Mouse (Mus musculus): ENCODE data around the gene Nrip2. TPM values are rescaled to one million over a fixed set of nuclear protein-coding genes. Genes with fewer than 3 reads are reported as not detected.

The Nrip2 gene
- polyA plus RNA-seq, 1 experiment from 2014 or later, result 4.6 TPM

- Histone ChIP-seq H3K4me1 (no peaks in the 10 kb centered on the region), H3K27ac (no peak overlapping the region), H3K9ac (no peak overlapping the region), H3K27me3 (replicated peaks) (no peaks in the 10 kb centered on the region), H3K36me3 (peaks cover 60% of the 10 kb centered on the region), H3K9me3 (no peaks in the 10 kb centered on the region), H3K4me3 (no peak overlapping the region), H3K4me2 (replicated peaks) (no peak overlapping the region)
- WGBS, result 100% methylated on average over 2 of the region's 2 CpGs
- no peak for ATAC-seq (ENCODE audit: low FRiP score, low read depth)
Measured at GRCm38 (mm10) chr6:128429300-128429699, 30.2 kb downstream of the Nrip2 start.

GRCm38 (mm10) chr6:128429826-128430225 is 30.7 kb downstream of the Nrip2 start:
- Histone ChIP-seq H3K9me3 (no peaks in the 10 kb centered on the region), H3K4me2 (replicated peaks) (no peak overlapping the region), H3K9ac (no peak overlapping the region), H3K4me1 (no peaks in the 10 kb centered on the region), H3K27ac (no peak overlapping the region), H3K36me3 (peaks cover 65% of the 10 kb centered on the region), H3K4me3 (no peak overlapping the region), H3K27me3 (replicated peaks) (no peaks in the 10 kb centered on the region)
- WGBS, result 91% methylated on average over 6 of the region's 6 CpGs
- ATAC-seq (ENCODE audit: low FRiP score, low read depth), result no peak

- H3K27ac ChIP-seq, result no peak overlapping the region
- H3K4me1 ChIP-seq, result peaks cover 11% of the 10 kb centered on the region; the same call in 1 of the 2 replicates
- no peaks in the 10 kb centered on the region for H3K27me3 ChIP-seq (replicated peaks)
- H3K9me3 ChIP-seq, result no peaks in the 10 kb centered on the region
- ATAC-seq (ENCODE audit: low FRiP score, low read depth), result no peak
- 91% methylated on average over 13 of the region's 13 CpGs for WGBS
- peaks cover 81% of the 10 kb centered on the region for H3K36me3 ChIP-seq
- no peak overlapping the region for H3K4me3 ChIP-seq
- no peak overlapping the region for H3K9ac ChIP-seq
- H3K4me2 ChIP-seq (replicated peaks), result no peak overlapping the region
Measured at GRCm38 (mm10) chr6:128432356-128432915, 33.3 kb downstream of the Nrip2 start.

DNA sequence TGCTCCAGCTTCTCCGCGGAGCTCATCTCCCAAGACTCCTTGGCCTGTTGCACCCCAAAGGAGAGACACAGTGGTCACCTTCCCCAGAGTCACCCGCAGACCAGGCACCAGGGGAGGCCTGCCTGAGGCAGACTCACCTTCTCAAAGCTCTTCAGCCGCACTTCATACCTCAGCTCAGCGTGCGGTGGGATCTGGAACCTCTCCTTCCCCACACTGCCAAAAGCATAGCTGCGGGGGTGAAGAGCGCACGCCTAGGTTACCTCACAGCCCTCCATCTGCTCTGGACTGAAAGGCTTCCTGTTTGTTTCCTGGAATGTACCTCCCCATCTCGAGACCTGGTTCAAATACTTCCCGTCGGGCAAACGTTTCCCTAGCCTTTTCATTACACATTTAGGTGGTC is 34.5 kb downstream of the Nrip2 start:
- H3K4me3 ChIP-seq, result no peak overlapping the region
- H3K27ac ChIP-seq, result no peak overlapping the region
- peaks cover 12% of the 10 kb centered on the region; the same call in 1 of the 2 replicates for H3K4me1 ChIP-seq
- H3K4me2 ChIP-seq (replicated peaks), result no peak overlapping the region
- H3K36me3 ChIP-seq, result peaks cover 75% of the 10 kb centered on the region
- WGBS, result 96% methylated on average over 13 of the region's 13 CpGs
- ATAC-seq (ENCODE audit: low FRiP score, low read depth), result no peak
- no peaks in the 10 kb centered on the region for H3K27me3 ChIP-seq (replicated peaks)
- H3K9ac ChIP-seq, result no peak overlapping the region
- no peaks in the 10 kb centered on the region for H3K9me3 ChIP-seq

GRCm38 (mm10) chr6:128435474-128435873 is 36.4 kb downstream of the Nrip2 start:
- Histone ChIP-seq H3K4me1 (peaks cover 17% of the 10 kb centered on the region; the same call in 1 of the 2 replicates), H3K9ac (no peak overlapping the region), H3K36me3 (peaks cover 58% of the 10 kb centered on the region), H3K27me3 (replicated peaks) (no peaks in the 10 kb centered on the region), H3K4me2 (replicated peaks) (no peak overlapping the region), H3K27ac (no peak overlapping the region), H3K4me3 (no peak overlapping the region), H3K9me3 (no peaks in the 10 kb centered on the region)
- 95% methylated on average over 5 of the region's 5 CpGs for WGBS
- no peak for ATAC-seq (ENCODE audit: low FRiP score, low read depth)

- ATAC-seq (ENCODE audit: low FRiP score, low read depth), result no peak
- Histone ChIP-seq H3K27me3 (replicated peaks) (no peaks in the 10 kb centered on the region), H3K36me3 (peaks cover 50% of the 10 kb centered on the region), H3K27ac (no peak overlapping the region), H3K4me1 (peaks cover 17% of the 10 kb centered on the region; the same call in 1 of the 2 replicates), H3K4me3 (peak overlapping the region; percentile 96), H3K4me2 (replicated peaks) (peak overlapping the region; percentile 68), H3K9ac (peak overlapping the region; percentile 95; the same call in 1 of the 2 replicates), H3K9me3 (no peaks in the 10 kb centered on the region)
- WGBS, result 91% methylated on average over 8 of the region's 8 CpGs
Measured at GRCm38 (mm10) chr6:128436356-128437005, 37.4 kb downstream of the Nrip2 start.

DNA sequence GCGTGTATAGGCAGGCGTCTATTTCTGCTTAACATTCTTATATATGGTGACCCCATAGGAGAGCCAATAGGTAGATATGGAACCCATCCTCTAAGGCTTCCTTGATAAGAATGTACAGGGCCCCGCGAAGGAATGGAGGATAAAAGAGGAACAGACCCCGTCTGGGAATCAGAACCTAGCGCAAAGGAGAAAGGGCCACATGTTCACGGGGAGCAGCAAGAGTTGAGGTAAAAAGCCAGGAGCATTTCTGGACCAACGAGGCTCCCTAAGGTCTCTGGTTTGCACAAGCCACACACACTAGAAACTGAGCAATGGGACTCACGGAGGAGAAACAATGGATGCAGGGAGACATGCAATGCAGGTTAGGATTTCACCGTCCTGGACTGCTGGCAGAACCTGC is 38.2 kb downstream of the Nrip2 start:
- Histone ChIP-seq H3K4me3 (peak overlapping the region; percentile 96), H3K36me3 (peaks cover 42% of the 10 kb centered on the region), H3K27ac (peak overlapping the region; percentile 68; the same call in 1 of the 2 replicates), H3K4me2 (replicated peaks) (peak overlapping the region; percentile 68), H3K9ac (peak overlapping the region; percentile 95), H3K9me3 (no peaks in the 10 kb centered on the region), H3K4me1 (peaks cover 17% of the 10 kb centered on the region; the same call in 1 of the 2 replicates), H3K27me3 (replicated peaks) (no peaks in the 10 kb centered on the region)
- no peak for ATAC-seq (ENCODE audit: low FRiP score, low read depth)
- 4% methylated on average over 10 of the region's 10 CpGs for WGBS

DNA sequence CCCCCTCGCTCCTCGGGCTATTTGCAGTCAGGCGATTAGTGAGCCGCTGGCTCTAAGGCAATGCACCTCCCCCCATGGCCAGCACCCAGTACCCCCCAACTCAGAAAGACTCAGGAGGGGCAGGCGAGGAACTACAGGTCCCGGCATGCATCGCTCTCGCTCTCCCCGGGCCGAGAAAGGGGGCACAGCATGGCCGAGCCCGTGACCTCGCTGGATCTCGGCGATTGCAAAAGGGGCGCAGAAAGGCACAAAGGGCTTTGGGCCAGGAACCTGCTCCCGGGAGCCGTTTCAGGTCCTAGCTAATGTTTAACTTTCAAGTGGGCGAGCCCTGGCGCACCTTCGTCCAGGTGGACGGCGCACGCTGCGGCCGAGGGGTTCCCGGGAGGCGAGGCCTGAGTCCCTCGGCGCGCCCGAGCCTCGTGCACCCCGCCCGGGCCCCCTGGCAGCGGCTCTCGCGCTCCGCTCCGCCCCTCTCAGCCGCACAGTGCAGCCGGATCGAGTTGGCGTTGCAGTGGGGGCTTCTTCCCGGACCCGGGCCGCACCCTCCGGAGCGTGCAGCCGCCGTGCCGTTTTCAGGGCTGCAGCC is 38.7 kb downstream of the Nrip2 start:
- Histone ChIP-seq H3K4me2 (replicated peaks) (peak overlapping the region; percentile 68), H3K27ac (peak overlapping the region; percentile 68; the same call in 1 of the 2 replicates), H3K4me3 (peak overlapping the region; percentile 96), H3K4me1 (peaks cover 17% of the 10 kb centered on the region; the same call in 1 of the 2 replicates), H3K9ac (peak overlapping the region; percentile 95), H3K27me3 (replicated peaks) (no peaks in the 10 kb centered on the region), H3K9me3 (no peaks in the 10 kb centered on the region), H3K36me3 (peaks cover 36% of the 10 kb centered on the region)
- WGBS, result 1% methylated on average over 52 of the region's 52 CpGs
- peak; percentile 73 for ATAC-seq (ENCODE audit: low FRiP score, low read depth)

DNA sequence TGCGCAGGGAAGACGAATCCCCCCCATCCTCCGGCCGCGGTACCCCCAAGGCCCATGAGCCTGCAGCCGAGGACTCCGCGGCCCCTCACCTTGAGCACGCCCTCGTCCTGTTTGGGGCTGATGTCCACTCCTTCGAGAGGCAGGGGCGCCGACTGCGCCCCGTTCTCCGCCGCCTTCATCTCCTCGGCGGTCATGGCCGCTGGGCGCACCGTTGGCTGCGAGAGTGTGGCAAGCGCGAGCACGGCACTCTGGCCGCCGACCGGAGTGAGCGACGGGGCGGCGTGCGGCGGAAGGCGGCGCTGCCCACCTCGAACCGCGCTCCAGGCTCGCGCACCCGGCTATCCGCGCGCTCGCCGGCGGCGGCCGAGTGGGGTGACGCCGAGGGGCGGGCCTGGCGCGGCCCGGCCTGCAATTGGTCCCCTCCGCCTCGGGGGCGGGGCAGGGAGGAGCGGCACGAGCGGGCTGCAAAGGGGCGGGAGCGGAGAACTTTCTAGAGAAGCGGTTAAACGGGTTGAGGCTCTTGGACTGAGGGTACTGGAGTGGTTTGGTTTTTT is 39.3 kb downstream of the Nrip2 start, which contains the start of gene Fkbp4:
Fkbp4 (minus strand) TSS at position 361 of the 554 bp plus-strand sequence.
- peak; percentile 94 for ATAC-seq (ENCODE audit: low FRiP score, low read depth)
- Histone ChIP-seq H3K4me1 (peaks cover 17% of the 10 kb centered on the region; the same call in 1 of the 2 replicates), H3K9me3 (no peaks in the 10 kb centered on the region), H3K4me3 (peak within 1 kb of the TSS; percentile 96), H3K36me3 (peaks cover 30% of the 10 kb centered on the region), H3K9ac (peak within 1 kb of the TSS; percentile 95), H3K4me2 (replicated peaks) (peak within 1 kb of the TSS; percentile 68), H3K27me3 (replicated peaks) (no peaks in the 10 kb centered on the region), H3K27ac (peak within 1 kb of the TSS; percentile 68; the same call in 1 of the 2 replicates)
- WGBS, result under 1% methylated on average over 67 of the region's 67 CpGs

DNA sequence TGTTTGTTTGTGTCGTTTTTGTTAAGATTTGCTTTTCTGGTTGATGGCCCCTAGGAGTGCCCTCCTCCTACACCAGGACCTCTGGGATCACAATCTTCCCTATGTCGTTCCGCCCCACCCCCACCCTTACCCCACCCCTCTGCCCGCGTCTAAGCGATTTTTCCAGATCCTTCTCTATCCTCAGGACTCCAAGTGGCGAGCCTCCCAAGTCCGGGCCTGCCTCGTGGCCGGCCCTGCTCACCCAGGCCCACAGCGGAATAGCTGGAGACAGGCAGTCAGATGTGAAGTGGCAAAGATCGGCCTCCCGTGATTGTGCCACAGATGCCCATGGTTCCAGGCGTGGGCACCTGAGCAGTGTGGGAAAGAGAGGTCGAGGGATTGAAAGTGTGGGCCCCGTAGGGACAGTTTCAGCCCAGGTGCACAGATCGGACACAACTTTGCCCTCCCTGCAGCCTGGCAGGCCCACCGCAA is 39.8 kb downstream of the Nrip2 start:
- Histone ChIP-seq H3K27ac (no peak overlapping the region), H3K4me2 (replicated peaks) (peak overlapping the region; percentile 68), H3K4me1 (peaks cover 17% of the 10 kb centered on the region; the same call in 1 of the 2 replicates), H3K9me3 (no peaks in the 10 kb centered on the region), H3K4me3 (peak overlapping the region; percentile 96), H3K36me3 (peaks cover 25% of the 10 kb centered on the region), H3K27me3 (replicated peaks) (no peaks in the 10 kb centered on the region), H3K9ac (0 out of 2 replicates have a peak overlapping the region, but pooled peaks have one; percentile 30)
- 28% methylated on average over 18 of the region's 18 CpGs for WGBS
- peak; percentile 65 for ATAC-seq (ENCODE audit: low FRiP score, low read depth)

GRCm38 (mm10) chr6:128440238-128440637 is 41.1 kb downstream of the Nrip2 start:
- Histone ChIP-seq H3K4me2 (replicated peaks) (no peak overlapping the region), H3K4me3 (no peak overlapping the region), H3K4me1 (peaks cover 17% of the 10 kb centered on the region; the same call in 1 of the 2 replicates), H3K36me3 (peaks cover 12% of the 10 kb centered on the region), H3K27ac (no peak overlapping the region), H3K9me3 (no peaks in the 10 kb centered on the region), H3K27me3 (replicated peaks) (no peaks in the 10 kb centered on the region), H3K9ac (no peak overlapping the region)
- 95% methylated on average over 2 of the region's 2 CpGs for WGBS
- ATAC-seq (ENCODE audit: low FRiP score, low read depth), result no peak
